Mouse (Mus musculus) liver, embryonic 14.5 days (tissue): Measurements from ENCODE around the gene Lman2.

Experiments
- CTCF ChIP-seq: IDR thresholded peaks from 2 replicates; pipeline ENCODE4 v1.5.1; 2016; ENCODE audit warnings: antibody characterized with exemption, low read depth, control low read depth
- EP300 ChIP-seq: IDR thresholded peaks from 2 replicates; pipeline ENCODE4 v1.6.1; 2016; ENCODE audit warnings: antibody characterized with exemption, low read depth

- no peak; the same call in 1 of the 2 replicates for TF ChIP-seq CTCF
- no peak for TF ChIP-seq EP300
Measured at GRCm38 (mm10) chr13:55329683-55330566, 32.7 kb downstream of the Lman2 start, which contains the start of gene Mxd3.
